Mouse (Mus musculus) hindbrain, embryonic 14.5 days (tissue): Measurements from ENCODE around the gene Hoxd11. TPM values are rescaled to one million over a fixed set of nuclear protein-coding genes. Genes with fewer than 3 reads are reported as not detected.

Experiments
- ATAC-seq: fragments of 200-750 bp; cut with Nextera tagmentation; 2 replicates; pipeline ENCODE4 v1.8.0; 2017; ENCODE audit warnings: moderate number of reproducible peaks, mild to moderate bottlenecking, moderate TSS enrichment, moderate library complexity; ENCODE audit not compliant: low FRiP score
- DNase-seq: peaks from one replicate; pipeline ENCODE4 v3.0.0-alpha.2; 2015; ENCODE audit warnings: low spot score
- H3K27ac ChIP-seq: fragments of 300-500 bp; sonication (generic); 2 replicates; pipeline ENCODE4 v1.5.1; 2014; ENCODE audit warnings: mild to moderate bottlenecking, moderate library complexity
- H3K27me3 ChIP-seq: fragments of 300-500 bp; sonication (generic); 2 replicates; pipeline ENCODE4 v1.6.1; 2014; ENCODE audit warnings: mild to moderate bottlenecking, low read length, mixed read lengths; ENCODE audit not compliant: control insufficient read depth, insufficient read depth
- H3K36me3 ChIP-seq: fragments of 300-500 bp; sonication (generic); replicated peaks from 2 replicates; pipeline ENCODE4 v1.6.1; 2014; ENCODE audit not compliant: control insufficient read depth, insufficient read depth
- H3K4me1 ChIP-seq: fragments of 300-500 bp; sonication (generic); replicated peaks from 2 replicates; pipeline ENCODE4 v1.6.1; 2014; ENCODE audit warnings: antibody characterized with exemption, low read length, mixed read lengths; ENCODE audit not compliant: control insufficient read depth, insufficient read depth
- H3K4me2 ChIP-seq: fragments of 300-500 bp; sonication (generic); replicated peaks from 2 replicates; pipeline ENCODE4 v1.6.1; 2014; ENCODE audit warnings: mild to moderate bottlenecking, moderate library complexity
- H3K4me3 ChIP-seq: fragments of 300-500 bp; sonication (generic); replicated peaks from 2 replicates; pipeline ENCODE4 v1.5.1; 2014; ENCODE audit warnings: mild to moderate bottlenecking, low read length
- H3K9ac ChIP-seq: fragments of 300-500 bp; sonication (generic); 2 replicates; pipeline ENCODE4 v1.6.1; 2014
- H3K9me3 ChIP-seq: fragments of 300-500 bp; sonication (generic); 2 replicates; pipeline ENCODE4 v1.6.1; 2016; ENCODE audit warnings: low read length; ENCODE audit not compliant: control insufficient read depth
- WGBS: fragments of 180-500 bp; shearing (Covaris S2); extraction: QIAGEN DNeasy Blood & Tissue Kit; methylation state at CpG from one replicate; pipeline ENCODE4 v1.1.7; 2014; 5-methylcytosine and 5-hydroxymethylcytosine counted together
- polyA plus RNA-seq: library from polyadenylated mRNA; unstranded; fragments of >200 nt; fragmentation: Nextera tagmentation; extraction: Ambion mirVana; gene quantifications from 2 replicates; pipeline ENCODE4 v1.2.1, GENCODE M21; 2014

The Hoxd11 gene
- polyA plus RNA-seq, 1 experiment from 2014 or later = not detected

DNA sequence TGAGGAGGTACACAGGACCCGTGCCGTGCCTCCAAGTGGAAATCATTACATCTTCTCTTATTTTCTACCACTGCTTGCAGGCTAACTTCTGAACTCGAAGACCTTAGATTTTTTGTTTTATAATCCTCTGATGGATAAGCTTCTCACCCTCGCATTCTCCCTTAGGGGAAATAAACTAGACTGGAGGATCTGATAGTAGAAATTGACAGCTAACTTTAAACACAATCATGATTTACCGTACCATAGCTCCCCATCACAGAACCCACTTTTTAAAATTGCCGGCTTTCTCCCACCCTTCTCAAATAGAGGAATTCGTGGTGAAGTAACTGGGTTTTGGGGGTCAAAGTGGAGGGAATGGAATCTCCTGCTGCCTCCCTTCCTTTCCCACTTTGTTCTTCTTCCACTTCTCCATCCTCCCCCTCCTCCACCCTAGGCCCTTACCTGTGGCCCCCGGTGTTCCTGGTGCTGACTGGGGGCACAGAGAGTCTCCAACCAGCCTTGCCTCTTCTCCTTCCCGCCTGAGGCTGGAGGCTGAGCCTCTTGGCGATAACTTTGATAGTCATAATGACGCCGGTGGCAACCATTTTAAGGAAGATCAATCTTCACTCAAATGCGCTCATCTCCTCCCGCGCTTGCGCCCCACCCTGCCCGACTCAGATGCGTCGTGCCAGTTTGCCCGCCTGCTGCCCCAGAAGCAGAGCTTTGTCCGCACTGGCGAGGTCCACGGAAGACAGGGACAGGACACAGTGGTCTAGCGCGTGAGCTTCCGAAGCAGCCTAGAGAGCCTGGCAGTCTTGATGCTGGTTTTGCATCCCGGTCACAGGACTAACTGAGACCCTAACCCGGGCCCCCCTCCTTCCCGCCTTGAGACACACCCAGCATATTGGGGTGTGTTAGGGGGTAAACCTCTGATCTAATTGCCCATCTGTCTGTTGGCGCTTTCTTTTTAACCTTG, 18.7 kb upstream of the Hoxd11 start:
- no peaks in the 10 kb centered on the region for H3K36me3 ChIP-seq
- H3K9ac ChIP-seq = peak overlapping the region; percentile 11; the same call in 1 of the 2 replicates
- H3K27ac ChIP-seq = no peak overlapping the region
- H3K4me3 ChIP-seq = peak overlapping the region; percentile 33
- peaks cover 94% of the 10 kb centered on the region for H3K27me3 ChIP-seq
- DNase-seq (no peak), ATAC-seq (no peak)
- no peaks in the 10 kb centered on the region for H3K9me3 ChIP-seq
- peak overlapping the region; percentile 28 for H3K4me2 ChIP-seq
- peaks cover 3% of the 10 kb centered on the region; the same call in 1 of the 2 replicates for H3K4me1 ChIP-seq
- whole genome bisulfite sequencing = 4% methylated on average over 30 of the region's 30 CpGs

DNA sequence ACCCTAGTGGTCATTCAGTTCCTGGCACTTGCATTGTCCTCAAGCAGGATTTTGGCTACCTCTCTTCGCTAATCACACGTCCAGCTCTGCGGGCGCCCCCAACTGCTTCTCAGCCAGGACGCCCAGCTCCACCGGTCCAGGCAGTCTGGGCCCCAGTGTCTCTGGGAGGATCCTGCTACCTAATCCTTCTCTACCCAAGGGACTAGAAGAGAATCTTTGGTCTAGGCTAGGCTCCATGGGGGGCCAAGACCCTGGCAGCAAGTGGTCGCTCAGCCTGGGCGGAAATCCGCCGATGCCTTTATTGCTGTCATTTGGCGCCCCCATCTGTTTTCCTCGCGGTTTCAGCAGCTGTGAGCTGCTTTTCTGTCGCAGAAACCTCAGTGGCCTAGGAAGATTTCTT, 17.7 kb upstream of the Hoxd11 start:
- no peak overlapping the region for H3K27ac ChIP-seq
- peak overlapping the region; percentile 41 for H3K4me2 ChIP-seq
- no peaks in the 10 kb centered on the region for H3K36me3 ChIP-seq
- H3K9me3 ChIP-seq = no peaks in the 10 kb centered on the region
- no peak overlapping the region for H3K9ac ChIP-seq
- no peaks in the 10 kb centered on the region; the same call in 1 of the 2 replicates for H3K4me1 ChIP-seq
- no peak overlapping the region for H3K4me3 ChIP-seq
- peaks cover 94% of the 10 kb centered on the region for H3K27me3 ChIP-seq
- ATAC-seq (peak; percentile 59), DNase-seq (peak; percentile 84)
- WGBS = 1% methylated on average over 14 of the region's 14 CpGs

DNA sequence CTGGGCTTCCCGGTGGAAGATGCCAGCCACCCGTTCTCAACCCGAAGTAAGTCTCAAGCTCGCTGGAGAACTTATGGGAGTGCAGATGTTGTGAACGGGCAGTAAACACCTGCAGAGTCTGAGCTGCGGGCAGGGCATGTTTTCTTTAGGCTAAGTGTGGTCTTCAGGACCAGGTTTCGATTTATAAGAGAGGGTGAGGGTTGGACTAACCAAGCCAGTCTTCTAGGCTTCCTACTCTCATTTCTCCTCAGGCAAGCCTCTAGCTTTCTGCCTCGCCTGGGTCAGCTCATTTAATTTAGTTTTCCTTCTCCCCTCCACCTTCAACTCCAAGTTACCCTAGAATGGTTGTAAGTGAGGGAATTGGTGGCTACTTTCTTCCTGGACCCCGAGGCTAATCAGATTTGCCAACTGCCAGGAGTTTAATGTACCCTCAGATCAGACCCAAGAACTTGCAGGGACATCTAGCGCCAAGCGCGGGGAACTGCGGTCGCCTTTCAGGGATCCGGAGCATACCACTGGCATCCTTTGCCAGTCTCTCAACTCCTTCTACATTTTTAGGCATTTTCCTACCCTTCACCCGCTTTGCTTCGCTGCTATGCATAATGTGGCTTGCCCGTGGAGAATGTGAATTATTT, 15.9 kb upstream of the Hoxd11 start:
- no peaks in the 10 kb centered on the region for H3K9me3 ChIP-seq
- H3K27me3 ChIP-seq = peaks cover 98% of the 10 kb centered on the region
- ATAC-seq (no peak), DNase-seq (no peak)
- H3K4me2 ChIP-seq = no peak overlapping the region
- no peak overlapping the region for H3K9ac ChIP-seq
- H3K4me3 ChIP-seq = no peak overlapping the region
- 7% methylated on average over 18 of the region's 18 CpGs for WGBS
- H3K27ac ChIP-seq = no peak overlapping the region
- H3K36me3 ChIP-seq = no peaks in the 10 kb centered on the region
- H3K4me1 ChIP-seq = peaks cover 4% of the 10 kb centered on the region; the same call in 1 of the 2 replicates

DNA sequence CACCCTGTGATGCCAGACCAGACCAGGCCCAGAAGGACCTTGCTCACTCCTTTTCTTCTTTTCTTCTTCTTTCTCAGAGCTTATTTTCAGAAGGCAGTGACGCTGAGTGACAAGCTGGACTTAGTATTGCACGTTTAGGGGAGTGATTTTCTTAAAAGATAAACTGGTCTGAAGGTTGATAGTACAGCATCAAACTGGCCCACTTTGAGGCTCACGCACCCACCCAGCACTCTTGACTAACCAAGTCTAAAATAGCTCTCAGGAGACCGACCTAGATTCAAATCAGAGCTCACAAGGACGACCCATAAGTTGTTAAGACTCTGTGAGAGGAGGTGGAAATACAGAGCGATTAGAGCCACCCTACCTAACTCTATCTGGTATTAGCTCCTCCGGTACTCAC, 12.9 kb upstream of the Hoxd11 start:
- ATAC-seq (no peak), DNase-seq (no peak)
- Histone ChIP-seq H3K4me1 (peaks cover 4% of the 10 kb centered on the region; the same call in 1 of the 2 replicates), H3K4me3 (no peak overlapping the region), H3K9me3 (no peaks in the 10 kb centered on the region), H3K27me3 (peaks cover 98% of the 10 kb centered on the region), H3K9ac (no peak overlapping the region), H3K27ac (no peak overlapping the region), H3K36me3 (no peaks in the 10 kb centered on the region), H3K4me2 (no peak overlapping the region)
- 2% methylated on average over 7 of the region's 7 CpGs for WGBS

DNA sequence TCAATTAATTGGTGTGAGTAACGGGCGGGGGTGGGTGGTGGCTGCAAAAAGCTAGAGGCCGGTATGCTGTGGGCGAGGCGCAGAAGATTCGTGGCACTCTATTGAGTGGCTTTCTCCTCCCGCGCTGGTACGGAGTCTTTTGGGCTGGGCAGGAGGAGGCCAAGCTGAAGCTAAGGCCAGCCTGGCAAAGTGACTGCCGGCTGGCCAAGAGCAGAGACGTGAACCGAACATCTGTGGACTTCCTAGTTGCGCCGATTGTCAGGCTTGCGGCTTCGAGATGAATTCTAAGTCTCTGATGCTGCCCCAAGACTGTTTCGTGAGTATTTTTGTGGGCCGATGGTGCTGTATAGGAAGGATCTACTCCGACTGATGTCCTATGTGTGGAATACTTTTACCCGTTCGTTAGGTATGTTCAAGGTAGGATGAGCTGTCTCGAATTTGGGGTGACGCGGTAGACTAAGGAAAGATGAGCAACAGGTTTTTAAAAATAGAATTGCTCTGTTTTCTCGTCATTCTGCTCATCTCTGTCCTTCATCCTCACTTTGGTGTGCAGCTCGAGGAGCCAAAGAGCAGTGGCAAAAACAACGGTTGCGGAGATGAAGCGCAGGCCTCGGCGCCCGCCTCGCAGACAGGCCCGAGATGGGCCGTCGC, 12.0 kb upstream of the Hoxd11 start:
- H3K9me3 ChIP-seq = no peaks in the 10 kb centered on the region
- no peak for ATAC-seq
- no peak overlapping the region for H3K4me2 ChIP-seq
- H3K27ac ChIP-seq = no peak overlapping the region
- no peak for DNase-seq
- H3K4me3 ChIP-seq = no peak overlapping the region
- no peaks in the 10 kb centered on the region for H3K36me3 ChIP-seq
- peaks cover 4% of the 10 kb centered on the region; the same call in 1 of the 2 replicates for H3K4me1 ChIP-seq
- peaks cover 98% of the 10 kb centered on the region for H3K27me3 ChIP-seq
- 2% methylated on average over 36 of the region's 36 CpGs for WGBS
- no peak overlapping the region for H3K9ac ChIP-seq

DNA sequence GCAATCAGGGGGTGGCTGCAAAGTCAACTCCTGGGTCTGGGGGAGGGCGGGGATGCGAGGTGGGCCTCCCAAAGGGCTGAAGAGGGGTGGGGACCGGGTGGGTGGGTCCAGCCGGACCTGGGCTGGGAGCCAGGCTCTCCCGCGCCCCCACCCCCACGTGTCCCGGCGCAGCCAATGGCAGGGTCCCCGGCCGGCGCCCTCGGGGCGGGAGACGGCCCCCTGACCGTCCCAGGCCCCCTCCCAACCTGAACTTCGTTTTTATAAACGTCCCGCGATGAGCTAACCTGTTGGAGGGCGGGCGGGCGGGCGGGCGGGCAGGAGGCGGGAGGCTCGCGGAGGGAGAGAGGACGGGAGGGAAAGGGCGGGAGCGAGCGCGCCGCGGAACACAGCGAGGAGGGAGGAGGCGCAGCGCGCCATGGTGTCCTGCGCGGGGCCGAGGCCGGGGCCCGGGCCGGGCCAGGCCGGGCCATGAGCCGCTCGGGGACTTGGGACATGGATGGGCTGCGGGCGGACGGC, 11.5 kb upstream of the Hoxd11 start, which contains the start of gene Hoxd13:
Gene Hoxd13 (plus strand): TSS at position 469 of the 516 bp plus-strand sequence.
- Histone ChIP-seq H3K36me3 (no peaks in the 10 kb centered on the region), H3K9ac (no peak within 1 kb of the TSS), H3K4me1 (peaks cover 4% of the 10 kb centered on the region; the same call in 1 of the 2 replicates), H3K4me3 (peak within 1 kb of the TSS; percentile 18), H3K4me2 (peak within 1 kb of the TSS; percentile 35), H3K27me3 (peaks cover 98% of the 10 kb centered on the region), H3K27ac (no peak within 1 kb of the TSS), H3K9me3 (no peaks in the 10 kb centered on the region)
- ATAC-seq (no peak), DNase-seq (no peak)
- WGBS = 0% methylated on average over 30 of the region's 51 CpGs

DNA sequence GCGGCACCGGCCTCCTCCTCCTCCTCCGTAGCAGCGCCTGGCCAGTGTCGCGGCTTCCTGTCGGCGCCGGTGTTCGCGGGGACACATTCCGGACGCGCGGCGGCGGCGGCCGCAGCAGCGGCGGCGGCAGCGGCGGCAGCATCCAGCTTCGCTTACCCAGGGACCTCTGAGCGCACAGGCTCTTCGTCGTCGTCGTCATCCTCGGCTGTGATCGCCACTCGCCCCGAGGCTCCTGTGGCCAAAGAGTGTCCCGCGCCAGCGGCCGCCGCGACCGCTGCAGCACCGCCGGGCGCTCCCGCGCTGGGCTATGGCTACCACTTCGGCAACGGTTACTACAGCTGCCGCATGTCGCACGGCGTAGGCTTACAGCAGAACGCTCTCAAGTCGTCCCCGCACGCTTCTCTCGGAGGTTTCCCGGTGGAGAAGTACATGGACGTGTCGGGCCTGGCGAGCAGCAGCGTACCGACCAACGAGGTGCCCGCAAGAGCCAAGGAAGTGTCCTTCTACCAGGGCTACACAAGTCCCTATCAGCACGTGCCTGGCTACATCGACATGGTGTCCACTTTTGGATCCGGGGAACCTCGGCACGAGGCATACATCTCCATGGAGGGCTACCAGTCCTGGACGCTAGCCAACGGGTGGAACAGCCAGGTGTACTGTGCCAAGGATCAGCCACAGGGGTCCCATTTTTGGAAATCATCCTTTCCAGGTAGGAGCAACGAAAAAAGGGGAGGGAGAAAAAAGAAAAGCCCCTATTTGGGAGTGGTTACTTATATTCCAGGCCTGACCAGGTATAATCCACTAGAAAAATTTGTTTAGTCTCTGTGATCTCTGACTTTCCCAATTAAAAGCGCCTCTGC, 10.8 kb upstream of the Hoxd11 start:
- peaks cover 98% of the 10 kb centered on the region for H3K27me3 ChIP-seq
- H3K27ac ChIP-seq = no peak overlapping the region
- ATAC-seq (no peak; the same call in 1 of the 2 replicates), DNase-seq (no peak)
- H3K4me3 ChIP-seq = peak overlapping the region; percentile 18
- H3K9ac ChIP-seq = no peak overlapping the region
- no peaks in the 10 kb centered on the region for H3K9me3 ChIP-seq
- H3K4me2 ChIP-seq = peak overlapping the region; percentile 35
- under 1% methylated on average over 67 of the region's 74 CpGs for WGBS
- peaks cover 4% of the 10 kb centered on the region; the same call in 1 of the 2 replicates for H3K4me1 ChIP-seq
- H3K36me3 ChIP-seq = no peaks in the 10 kb centered on the region

DNA sequence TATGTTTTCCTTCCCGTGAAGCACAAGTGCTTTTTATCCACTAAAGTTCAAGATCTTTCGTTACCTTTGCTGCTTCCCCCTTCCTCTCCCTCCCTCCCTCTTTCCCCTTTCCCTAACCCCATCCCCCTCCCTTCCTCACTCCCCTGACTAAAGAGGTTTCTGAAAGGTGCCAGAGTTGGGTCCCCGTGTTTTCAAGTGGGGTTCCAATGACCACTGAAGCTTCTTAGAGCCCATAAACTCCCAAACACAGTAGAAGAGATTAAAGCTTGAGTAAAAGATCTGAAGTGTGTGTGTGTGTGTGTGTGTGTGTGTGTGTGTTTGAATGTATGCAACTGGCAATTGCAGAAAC, 10.2 kb upstream of the Hoxd11 start:
- H3K4me1 ChIP-seq = peaks cover 4% of the 10 kb centered on the region; the same call in 1 of the 2 replicates
- 4% methylated on average over 3 of the region's 3 CpGs for WGBS
- no peak overlapping the region for H3K27ac ChIP-seq
- no peak overlapping the region for H3K9ac ChIP-seq
- no peak overlapping the region for H3K4me2 ChIP-seq
- ATAC-seq (no peak), DNase-seq (no peak)
- H3K4me3 ChIP-seq = no peak overlapping the region
- H3K9me3 ChIP-seq = no peaks in the 10 kb centered on the region
- H3K27me3 ChIP-seq = peaks cover 98% of the 10 kb centered on the region
- H3K36me3 ChIP-seq = no peaks in the 10 kb centered on the region
